Mouse (Mus musculus) spleen, postnatal 10 days (tissue): ENCODE results near the gene Trim16.

Source experiments
- DNase-seq, 2 experiments: peaks; one replicate each; pipeline ENCODE4 v3.0.0; 2021 to 2022; ENCODE audit warnings: low spot score in 2 of 2

Gene Trim16

GRCm38 (mm10) chr11:62820059-62820541 lies at the start of gene Trim16:
Gene Trim16, plus strand, starts transcription at chr11:62820231.
- DNase-seq, result peak; percentile 29 to 67

- DNase-seq, result no peak
Measured at GRCm38 (mm10) chr11:62776510-62776909, 43.5 kb upstream of the Trim16 start.

- peak; percentile 24 to 75 for DNase-seq
Measured at GRCm38 (mm10) chr11:62788935-62789616, 31.0 kb upstream of the Trim16 start, which contains the start of gene Zfp286. Gene Zfp286, minus strand, starts transcription at chr11:62789462.

DNA sequence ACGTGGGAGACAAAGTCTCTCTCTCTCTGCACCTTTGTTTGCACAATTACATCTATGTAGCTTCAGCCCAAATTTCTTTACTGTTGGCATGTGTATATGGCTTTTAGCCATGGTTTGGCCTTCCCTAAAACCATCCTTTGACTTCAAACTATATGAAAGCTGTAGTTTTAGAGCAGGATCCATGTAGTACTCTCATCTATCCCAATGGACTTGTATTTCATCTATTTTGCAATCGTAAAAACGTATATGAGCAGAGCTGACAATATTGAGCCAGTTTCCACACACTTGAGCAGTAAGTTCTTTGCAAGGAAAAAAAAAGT lies 30.5 kb upstream of the Trim16 start:
- no peak for DNase-seq

DNA sequence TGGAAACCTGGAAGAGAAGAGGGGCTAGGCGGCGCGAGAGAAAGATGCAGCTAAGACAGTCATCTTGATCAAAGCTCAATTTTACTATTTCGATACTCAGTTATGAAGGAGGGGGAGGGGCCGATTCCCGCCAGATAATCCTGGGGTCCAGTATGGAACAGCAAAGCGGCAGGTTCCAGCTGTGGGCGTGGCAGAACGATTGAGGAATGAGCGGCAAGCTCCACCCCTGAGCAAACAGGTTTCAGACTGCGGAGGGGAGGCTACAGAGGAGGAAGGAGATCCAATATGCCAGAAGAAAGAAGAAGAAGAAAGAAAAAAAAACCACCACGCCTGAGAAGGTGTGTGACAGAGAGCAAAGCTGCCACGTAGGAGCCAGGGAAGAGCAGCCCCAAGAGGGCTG lies 15.9 kb upstream of the Trim16 start:
- DNase-seq, result no peak

GRCm38 (mm10) chr11:62807965-62808364 lies 12.1 kb upstream of the Trim16 start:
- no peak for DNase-seq

- DNase-seq, result peak in 1 of 2 experiments; percentile 35
Measured at GRCm38 (mm10) chr11:62809201-62809600, 10.8 kb upstream of the Trim16 start.

DNA sequence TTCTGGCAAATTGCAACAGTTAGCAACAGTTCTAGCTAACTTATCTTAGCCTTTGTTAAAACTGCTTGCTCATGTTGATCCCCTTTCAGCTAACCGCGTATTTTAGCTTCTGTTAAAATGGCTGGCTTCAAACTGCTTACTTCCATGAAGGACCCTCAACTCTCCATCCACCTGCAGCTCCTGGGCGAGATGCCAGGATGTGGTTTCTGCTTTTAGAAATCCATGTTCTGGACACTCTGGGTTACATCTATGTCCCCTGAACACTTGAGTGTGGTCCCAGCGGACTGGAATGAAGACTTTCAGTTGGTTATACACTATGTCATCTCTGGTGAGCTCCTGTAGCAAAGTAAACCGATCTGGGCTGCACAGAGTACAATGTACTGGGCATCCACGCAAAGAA lies 7.8 kb upstream of the Trim16 start:
- no peak for DNase-seq

- no peak for DNase-seq
Measured at GRCm38 (mm10) chr11:62813497-62813896, 6.5 kb upstream of the Trim16 start.

DNA sequence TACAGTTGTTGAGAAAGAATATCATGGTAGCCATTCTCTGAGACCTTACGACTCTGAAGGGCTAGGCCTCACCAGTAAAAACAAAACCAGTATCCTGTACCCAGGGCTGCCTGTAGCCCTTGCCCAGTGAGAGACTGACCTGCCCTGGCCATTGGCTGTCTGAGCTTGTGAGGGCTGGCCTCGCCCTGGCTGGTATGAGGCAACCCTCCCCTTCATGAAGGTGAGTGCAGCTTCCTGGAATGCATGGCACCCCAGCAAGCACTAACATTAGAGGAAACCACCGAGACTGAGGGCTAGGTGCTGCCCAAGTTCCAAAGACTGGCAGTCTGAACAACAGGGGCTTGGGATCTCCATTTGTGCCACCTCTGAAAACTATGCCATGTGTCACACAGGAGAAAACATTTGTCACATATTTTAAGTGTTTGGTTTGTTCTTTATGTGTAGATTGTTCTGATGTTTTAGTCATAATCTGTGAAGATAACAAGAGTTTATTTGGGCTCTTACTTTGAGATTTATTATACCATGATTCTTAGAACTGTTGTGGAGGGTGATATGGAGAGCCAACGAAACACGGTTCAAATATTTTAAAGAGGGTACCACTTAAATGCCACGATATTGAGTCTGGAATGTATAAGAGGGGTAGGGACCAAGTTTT lies 5.9 kb upstream of the Trim16 start:
- DNase-seq, result no peak

DNA sequence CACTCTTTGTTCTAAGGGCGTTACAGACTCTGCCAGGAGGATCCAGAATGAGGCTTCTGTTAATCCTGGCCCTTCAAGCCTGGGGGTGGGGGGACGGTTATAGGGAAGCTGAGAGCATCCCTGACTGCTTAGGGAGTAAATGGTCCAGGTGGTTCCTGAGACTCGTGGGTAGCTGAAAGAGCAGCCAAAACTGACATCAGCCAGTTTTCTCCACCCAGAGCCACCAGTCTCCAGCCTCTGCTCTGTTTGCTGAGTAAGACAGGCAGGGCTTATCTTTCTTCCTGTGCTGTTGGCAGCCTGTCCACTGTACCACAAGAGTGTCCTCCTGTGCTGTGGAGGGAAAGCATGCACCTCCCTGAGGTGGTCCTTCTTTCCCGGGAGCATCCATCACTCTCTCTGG lies 5.4 kb upstream of the Trim16 start:
- DNase-seq, result no peak

DNA sequence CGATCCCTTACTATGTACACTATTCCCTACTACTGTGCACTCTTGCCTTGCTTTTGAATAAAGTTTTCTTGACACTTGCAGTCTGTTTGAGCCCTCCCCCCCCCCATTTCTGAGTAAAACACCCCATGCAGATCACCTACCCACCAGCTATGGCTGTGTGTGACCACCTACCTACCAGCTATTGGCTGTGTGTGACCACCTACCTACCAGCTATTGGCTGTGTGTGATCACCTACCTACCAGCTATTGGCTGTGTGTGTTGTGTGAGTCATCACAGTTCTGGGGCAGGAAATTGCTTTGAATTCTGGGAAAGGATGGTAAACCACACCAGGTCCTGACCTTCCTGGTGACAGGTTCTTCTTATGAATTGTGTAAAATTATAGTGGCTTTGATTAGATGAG lies 4.6 kb upstream of the Trim16 start:
- DNase-seq, result no peak

GRCm38 (mm10) chr11:62816591-62816990 lies 3.4 kb upstream of the Trim16 start:
- DNase-seq, result no peak

DNA sequence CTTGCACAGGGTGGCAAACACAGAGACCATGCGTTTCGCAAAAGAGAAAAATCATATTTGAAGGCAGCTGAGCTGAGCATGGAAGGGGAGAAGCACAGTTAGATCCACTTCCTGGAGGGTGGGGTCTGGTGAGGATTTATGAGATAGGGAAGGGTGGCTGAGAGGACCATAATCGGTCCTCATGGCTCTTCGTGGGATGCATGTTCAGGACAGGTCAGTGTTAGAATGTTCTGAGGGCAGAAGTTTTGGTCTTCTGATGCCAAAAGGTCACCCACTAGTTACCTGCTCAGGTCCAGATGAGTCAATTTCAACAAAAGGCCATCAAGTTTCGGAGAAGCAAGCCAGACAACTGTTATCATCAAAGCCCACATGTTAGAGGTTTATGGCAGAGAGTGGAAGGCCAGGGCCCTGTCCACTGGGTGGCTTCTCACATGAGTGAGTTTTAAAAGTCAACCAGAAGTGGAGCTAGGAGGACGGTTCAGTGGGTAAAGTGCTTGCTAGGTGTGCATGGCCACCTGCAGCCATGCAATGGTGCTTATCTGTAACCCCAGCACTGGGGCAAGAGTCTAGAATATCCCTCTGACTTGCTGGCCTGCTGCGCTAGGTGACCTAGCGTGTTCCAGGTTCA lies 858 bp upstream of the Trim16 start:
- DNase-seq, result no peak

- DNase-seq, result peak; percentile 33 to 37
Measured at GRCm38 (mm10) chr11:62820661-62821437, 818 bp downstream of the Trim16 start.

DNA sequence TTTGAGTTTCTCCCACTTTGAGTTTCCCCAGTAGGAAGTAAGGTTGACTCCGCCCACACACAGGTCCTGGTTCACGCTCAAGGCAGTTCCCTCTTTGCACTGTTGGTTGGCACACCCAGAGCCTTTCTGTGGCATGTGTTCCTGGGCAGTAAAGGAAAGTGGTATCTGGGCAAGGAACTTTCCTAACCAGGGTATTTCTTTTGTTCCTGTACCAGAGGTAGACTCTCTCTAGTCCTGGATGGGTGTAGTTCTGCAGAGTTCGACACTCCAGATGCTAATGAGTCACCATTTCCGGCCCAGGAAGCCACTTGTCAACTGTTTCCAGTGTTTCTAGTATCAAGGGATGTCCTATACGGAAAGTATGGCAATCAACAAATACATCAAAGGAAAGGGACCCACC lies 1.9 kb downstream of the Trim16 start:
- DNase-seq, result peak in 1 of 2 experiments; percentile 21

DNA sequence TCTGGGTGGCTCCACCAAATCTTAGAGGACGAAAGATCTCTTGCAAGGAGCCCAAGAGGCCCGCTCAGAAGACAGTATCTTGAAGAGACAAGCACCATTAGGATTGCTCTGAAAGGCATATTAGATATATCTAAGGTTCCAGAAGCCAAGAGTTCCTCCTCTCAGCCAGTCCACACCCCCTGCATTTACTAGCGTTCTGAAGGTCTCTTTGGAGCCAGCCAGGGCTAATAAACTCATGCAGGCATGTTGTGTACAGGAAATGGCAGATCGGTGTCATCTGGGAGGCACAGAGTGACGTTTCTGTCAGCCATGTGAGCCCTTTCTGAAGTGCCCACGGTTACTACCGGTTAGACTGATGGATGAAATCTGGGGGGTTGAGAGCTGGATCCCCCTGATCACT lies 4.2 kb downstream of the Trim16 start:
- DNase-seq, result no peak

- DNase-seq, result no peak
Measured at GRCm38 (mm10) chr11:62825222-62826105, 5.4 kb downstream of the Trim16 start.

- DNase-seq, result no peak
Measured at GRCm38 (mm10) chr11:62826106-62826733, 6.2 kb downstream of the Trim16 start.

GRCm38 (mm10) chr11:62827135-62827534 lies 7.1 kb downstream of the Trim16 start:
- DNase-seq, result no peak

DNA sequence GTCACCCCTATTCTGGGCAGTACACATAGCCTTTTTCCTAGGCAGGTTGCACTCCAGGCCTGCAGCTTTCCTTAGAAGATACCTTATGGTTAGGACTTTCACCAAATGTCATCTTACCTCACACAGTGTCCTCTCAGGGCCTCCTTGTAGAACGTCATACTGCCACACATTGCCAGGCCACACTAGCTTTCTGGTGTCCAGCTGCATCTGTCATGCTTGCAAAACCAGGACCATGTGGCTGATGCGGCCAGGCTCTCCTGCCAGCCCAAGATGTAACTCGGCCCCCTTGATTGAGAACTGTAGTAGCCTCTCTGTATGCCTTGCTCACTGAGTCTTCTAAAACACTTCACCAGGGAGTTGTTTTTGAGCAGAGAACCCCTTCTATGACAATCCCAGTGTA lies 7.9 kb downstream of the Trim16 start:
- no peak for DNase-seq
